Mouse (Mus musculus) retina, embryonic 14.5 days (tissue): ENCODE measurements around the gene Zfp346.

Experiments used
- DNase-seq: peaks from one replicate; pipeline ENCODE4 v3.0.0-alpha.2; 2015; ENCODE audit warnings: low spot score

Zfp346 gene

GRCm38 (mm10) chr13:55152621-55153415 is 47.7 kb downstream of the Zfp346 start, which contains the start of gene Fgfr4:
Gene Fgfr4, plus strand, starts transcription at chr13:55152640.
- DNase-seq = peak; percentile 65

- no peak for DNase-seq
Observed at GRCm38 (mm10) chr13:55153951-55154350, 48.8 kb downstream of the Zfp346 start.

GRCm38 (mm10) chr13:55162365-55162764 is 57.3 kb downstream of the Zfp346 start:
- DNase-seq = no peak

- no peak for DNase-seq
Observed at GRCm38 (mm10) chr13:55163553-55163952, 58.4 kb downstream of the Zfp346 start.

- no peak for DNase-seq
Observed at GRCm38 (mm10) chr13:55165831-55166339, 60.8 kb downstream of the Zfp346 start.

- no peak for DNase-seq
Observed at GRCm38 (mm10) chr13:55166806-55167725, 62.0 kb downstream of the Zfp346 start.

- DNase-seq = no peak
Observed at GRCm38 (mm10) chr13:55167798-55168197, 62.7 kb downstream of the Zfp346 start.

- no peak for DNase-seq
Observed at GRCm38 (mm10) chr13:55168255-55168654, 63.1 kb downstream of the Zfp346 start.

- DNase-seq = peak; percentile 73
Observed at GRCm38 (mm10) chr13:55168958-55169369, 63.9 kb downstream of the Zfp346 start.

GRCm38 (mm10) chr13:55171517-55172335 is 66.6 kb downstream of the Zfp346 start:
- DNase-seq = peak; percentile 70

- DNase-seq = no peak
Observed at GRCm38 (mm10) chr13:55172336-55172770, 67.2 kb downstream of the Zfp346 start.

GRCm38 (mm10) chr13:55174347-55174746 is 69.2 kb downstream of the Zfp346 start:
- no peak for DNase-seq

GRCm38 (mm10) chr13:55176265-55176664 is 71.2 kb downstream of the Zfp346 start:
- no peak for DNase-seq

- DNase-seq = no peak
Observed at GRCm38 (mm10) chr13:55177903-55178496, 72.9 kb downstream of the Zfp346 start.

GRCm38 (mm10) chr13:55178556-55178955 is 73.4 kb downstream of the Zfp346 start:
- DNase-seq = peak; percentile 92

GRCm38 (mm10) chr13:55179591-55179990 is 74.5 kb downstream of the Zfp346 start:
- DNase-seq = no peak

- no peak for DNase-seq
Observed at GRCm38 (mm10) chr13:55181786-55182172, 76.7 kb downstream of the Zfp346 start.

GRCm38 (mm10) chr13:55182173-55182894 is 77.2 kb downstream of the Zfp346 start:
- peak; percentile 67 for DNase-seq

- no peak for DNase-seq
Observed at GRCm38 (mm10) chr13:55183382-55183781, 78.3 kb downstream of the Zfp346 start.
